Mouse (Mus musculus) lung, embryonic 14.5 days (tissue): Measurements from ENCODE around the gene Lrrk1. TPM values are rescaled to one million over a fixed set of nuclear protein-coding genes. Genes with fewer than 3 reads are reported as not detected.
A peak's percentile ranks its signal among the peaks of the same experiment; 100 is the strongest.

ENCODE experiments used
- ATAC-seq: fragments of 200-750 bp; cut with Nextera tagmentation; 2 replicates; pipeline ENCODE4 v1.8.0; 2017; ENCODE audit warnings: mild to moderate bottlenecking, moderate TSS enrichment, moderate library complexity; ENCODE audit not compliant: insufficient read depth
- DNase-seq: peaks from one replicate; pipeline ENCODE4 v3.0.0-alpha.2; 2015
- H3K27ac ChIP-seq: fragments of 300-500 bp; sonication (generic); 2 replicates; pipeline ENCODE4 v1.5.1; 2014; ENCODE audit warnings: low read depth, mild to moderate bottlenecking, moderate library complexity
- H3K27me3 ChIP-seq: fragments of 300-500 bp; sonication (generic); 2 replicates; pipeline ENCODE4 v1.6.1; 2014; ENCODE audit warnings: low read length, control low read depth; ENCODE audit not compliant: insufficient read depth
- H3K36me3 ChIP-seq: fragments of 300-500 bp; sonication (generic); 2 replicates; pipeline ENCODE4 v1.6.1; 2014; ENCODE audit warnings: control low read depth; ENCODE audit not compliant: insufficient read depth
- H3K4me1 ChIP-seq: fragments of 300-500 bp; sonication (generic); 2 replicates; pipeline ENCODE4 v1.6.1; 2014; ENCODE audit warnings: antibody characterized with exemption, control low read depth; ENCODE audit not compliant: insufficient read depth
- H3K4me2 ChIP-seq: fragments of 300-500 bp; sonication (generic); 2 replicates; pipeline ENCODE4 v1.6.1; 2014; ENCODE audit warnings: mild to moderate bottlenecking
- H3K4me3 ChIP-seq: fragments of 300-500 bp; sonication (generic); 2 replicates; pipeline ENCODE4 v1.5.1; 2014; ENCODE audit warnings: low read depth, low read length
- H3K9ac ChIP-seq: fragments of 300-500 bp; sonication (generic); 2 replicates; pipeline ENCODE4 v1.6.1; 2014
- H3K9me3 ChIP-seq: fragments of 300-500 bp; sonication (generic); 2 replicates; pipeline ENCODE4 v1.6.1; 2016; ENCODE audit warnings: low read depth, low read length, control low read depth
- CTCF ChIP-seq: IDR thresholded peaks from 2 replicates; pipeline ENCODE4 v1.5.1; 2016; ENCODE audit warnings: antibody characterized with exemption, low read depth
- WGBS: fragments of 180-500 bp; shearing (Covaris S2); extraction: QIAGEN DNeasy Blood & Tissue Kit; methylation state at CpG from one replicate; pipeline ENCODE4 v1.1.7; 2014; 5-methylcytosine and 5-hydroxymethylcytosine counted together
- polyA plus RNA-seq: library from polyadenylated mRNA; unstranded; fragments of >200 nt; fragmentation: Nextera tagmentation; extraction: Ambion mirVana; gene quantifications from 2 replicates; pipeline ENCODE4 v1.2.1, GENCODE M21; 2014

The Lrrk1 gene
- polyA plus RNA-seq, 1 experiment from 2014 or later: 25.8 TPM

DNA sequence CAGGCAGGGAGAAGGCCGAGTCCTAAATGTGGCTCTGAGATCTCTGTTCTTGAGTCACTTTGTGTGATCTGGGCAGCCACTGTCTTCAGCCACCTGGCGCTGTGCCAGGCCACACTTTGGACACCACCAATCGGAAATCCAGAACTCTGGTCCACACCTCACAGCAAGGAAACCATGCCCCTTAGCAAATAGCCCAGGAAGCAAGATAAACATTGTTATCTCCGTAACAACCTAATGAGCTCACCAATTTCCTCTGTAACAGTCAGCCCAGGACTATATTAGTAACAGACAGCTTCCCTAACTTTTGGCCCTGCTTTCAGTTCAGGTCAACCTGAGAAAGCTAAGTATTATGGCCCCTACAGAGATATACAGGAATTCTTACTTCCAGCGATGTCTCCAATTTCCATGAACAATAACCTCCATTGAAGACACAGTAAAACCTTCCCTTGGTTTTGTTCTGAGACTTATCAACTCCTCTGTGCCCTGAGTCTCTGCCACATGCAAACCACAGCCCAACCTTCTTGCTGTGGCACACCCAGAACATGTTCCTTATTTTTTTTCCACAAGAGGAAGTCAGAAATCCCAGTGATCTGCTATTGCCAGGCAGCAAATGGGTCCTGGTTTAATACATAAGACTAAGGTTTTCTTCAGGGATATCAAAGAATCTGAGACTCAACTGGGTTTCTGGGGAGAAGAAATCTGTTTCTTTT lies 78.8 kb downstream of the Lrrk1 start:
- Histone ChIP-seq H3K9me3 (no peaks in the 10 kb centered on the region), H3K4me2 (no peak overlapping the region), H3K9ac (peak overlapping the region; percentile 7; the same call in 1 of the 2 replicates), H3K36me3 (peaks cover 24% of the 10 kb centered on the region), H3K27me3 (no peaks in the 10 kb centered on the region), H3K4me3 (no peak overlapping the region), H3K27ac (peak overlapping the region; percentile 34; the same call in 1 of the 2 replicates), H3K4me1 (peaks cover 17% of the 10 kb centered on the region)
- peak; percentile 30; the same call in 1 of the 2 replicates for ATAC-seq
- peak; percentile 71 for DNase-seq
- 28% methylated on average over 5 of the region's 5 CpGs for WGBS
- no peak for TF ChIP-seq CTCF

- DNase-seq (no peak), ATAC-seq (no peak)
- 65% methylated on average over 13 of the region's 13 CpGs for WGBS
- Histone ChIP-seq H3K9ac (peak overlapping the region; percentile 7; the same call in 1 of the 2 replicates), H3K4me3 (no peak overlapping the region), H3K27me3 (no peaks in the 10 kb centered on the region), H3K4me2 (no peak overlapping the region), H3K9me3 (no peaks in the 10 kb centered on the region), H3K36me3 (peaks cover 25% of the 10 kb centered on the region), H3K27ac (0 out of 2 replicates have a peak overlapping the region, but pooled peaks have one; percentile 34), H3K4me1 (peaks cover 17% of the 10 kb centered on the region)
- TF ChIP-seq CTCF: no peak
Observed at GRCm38 (mm10) chr7:66308581-66309239, 79.4 kb downstream of the Lrrk1 start.

- TF ChIP-seq CTCF: no peak
- ATAC-seq (no peak), DNase-seq (no peak)
- Histone ChIP-seq H3K4me1 (peaks cover 17% of the 10 kb centered on the region), H3K9me3 (no peaks in the 10 kb centered on the region), H3K4me2 (no peak overlapping the region), H3K27ac (no peak overlapping the region), H3K27me3 (no peaks in the 10 kb centered on the region), H3K9ac (no peak overlapping the region), H3K36me3 (peaks cover 26% of the 10 kb centered on the region), H3K4me3 (no peak overlapping the region)
- WGBS: 78% methylated on average over 2 of the region's 2 CpGs
Observed at GRCm38 (mm10) chr7:66307791-66308190, 80.4 kb downstream of the Lrrk1 start.

- 77% methylated on average over 16 of the region's 16 CpGs for WGBS
- Histone ChIP-seq H3K4me3 (no peak overlapping the region), H3K27ac (peak overlapping the region; percentile 72; the same call in 1 of the 2 replicates), H3K4me1 (peaks cover 8% of the 10 kb centered on the region), H3K9ac (no peak overlapping the region), H3K4me2 (no peak overlapping the region), H3K36me3 (peaks cover 39% of the 10 kb centered on the region), H3K9me3 (no peaks in the 10 kb centered on the region), H3K27me3 (no peaks in the 10 kb centered on the region)
- ATAC-seq: no peak
- peak; percentile 26 for DNase-seq
- TF ChIP-seq CTCF: no peak
Observed at GRCm38 (mm10) chr7:66305714-66306198, 82.4 kb downstream of the Lrrk1 start.

- Histone ChIP-seq H3K27me3 (no peaks in the 10 kb centered on the region), H3K27ac (peak overlapping the region; percentile 72; the same call in 1 of the 2 replicates), H3K9me3 (no peaks in the 10 kb centered on the region)
Observed at GRCm38 (mm10) chr7:66304993-66305713, 83.0 kb downstream of the Lrrk1 start.

DNA sequence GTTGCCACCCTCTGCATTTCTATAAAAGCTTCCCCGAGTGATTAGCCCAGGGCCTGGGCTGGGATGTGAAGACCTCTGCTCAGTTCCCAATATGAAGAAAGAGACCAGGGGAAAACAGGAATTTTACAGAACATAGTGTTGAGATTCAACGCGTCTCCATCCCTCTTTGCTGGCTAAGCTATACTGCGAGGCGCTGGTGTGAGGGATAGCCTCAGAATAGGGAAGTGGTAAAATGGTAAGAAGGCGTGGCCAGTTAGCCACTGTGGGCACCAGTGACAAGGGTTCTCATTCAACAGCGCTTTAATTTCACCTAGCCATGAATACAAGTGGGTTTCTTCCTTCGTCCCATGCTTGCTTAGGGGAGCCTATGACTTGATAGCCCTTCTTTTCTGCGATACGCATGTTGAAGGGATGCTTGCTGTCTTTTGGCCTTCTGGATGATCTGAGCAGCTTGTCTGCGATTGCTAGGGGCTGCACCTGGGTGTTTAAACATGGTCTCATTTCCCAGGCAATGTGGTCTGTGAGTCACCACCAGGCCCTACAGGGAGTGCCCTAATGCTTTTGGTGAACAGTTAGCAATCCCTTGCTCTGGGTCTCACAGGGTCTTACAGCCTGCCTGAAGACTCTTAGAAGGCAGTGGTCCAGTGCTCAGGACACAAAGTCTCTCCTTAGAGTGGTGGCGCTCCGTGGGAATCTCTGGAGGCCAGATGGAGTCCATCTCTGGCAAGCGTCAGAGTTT lies 84.1 kb downstream of the Lrrk1 start:
- ATAC-seq (no peak), DNase-seq (peak; percentile 51)
- Histone ChIP-seq H3K27me3 (no peaks in the 10 kb centered on the region), H3K36me3 (peaks cover 47% of the 10 kb centered on the region), H3K4me1 (peaks cover 5% of the 10 kb centered on the region), H3K9ac (no peak overlapping the region), H3K4me3 (no peak overlapping the region), H3K9me3 (no peaks in the 10 kb centered on the region), H3K4me2 (no peak overlapping the region), H3K27ac (no peak overlapping the region)
- TF ChIP-seq CTCF: no peak
- WGBS: 88% methylated on average over 14 of the region's 14 CpGs

More at GRCm38 (mm10) chr7:66304993-66305713, 83.0 kb downstream of the Lrrk1 start:
- DNase-seq (peak; percentile 85), ATAC-seq (peak; percentile 55)
- 56% methylated on average over 8 of the region's 8 CpGs for WGBS
- Histone ChIP-seq H3K4me3 (no peak overlapping the region), H3K36me3 (peaks cover 39% of the 10 kb centered on the region), H3K9ac (no peak overlapping the region), H3K4me2 (no peak overlapping the region), H3K4me1 (peaks cover 8% of the 10 kb centered on the region)
- TF ChIP-seq CTCF: no peak
